Mouse (Mus musculus): ENCODE data around the gene B4galnt4. TPM values are rescaled to one million over a fixed set of nuclear protein-coding genes. Genes with fewer than 3 reads are reported as not detected.
"Not testable (repeated sequence)": the region's sequence is repeated elsewhere in the genome, so short reads cannot be mapped to it uniquely, and the experiment has no call there.

The B4galnt4 gene
- 18.8 and 19.5 TPM in 2 replicates for polyA plus RNA-seq (2014; fragmentation: Nextera tagmentation; extraction: Ambion mirVana)

GRCm38 (mm10) chr7:141060426-141061242 is at the start of gene B4galnt4:
Gene B4galnt4, plus strand, starts transcription at chr7:141061104.
- H3K4me3 ChIP-seq (ENCODE audit: low read depth, low read length): peak within 1 kb of the TSS; percentile 89
- peak within 1 kb of the TSS; percentile 98 for H3K9ac ChIP-seq (ENCODE audit: low read length)
- H3K27me3 ChIP-seq (ENCODE audit: control insufficient read depth, insufficient read depth, low read length): no peaks in the 10 kb centered on the region
- peak within 1 kb of the TSS; percentile 54 for H3K27ac ChIP-seq (ENCODE audit: low read depth, low read length)
- peak; percentile 98 for ATAC-seq (ENCODE audit: low FRiP score)
- peak; percentile 97 for DNase-seq (ENCODE audit: low spot score, missing footprints)
- 1% methylated on average over 71 of the region's 72 CpGs for WGBS
- peaks cover 11% of the 10 kb centered on the region for H3K4me1 ChIP-seq (ENCODE audit: control insufficient read depth, insufficient read depth, low read length)
- no peaks in the 10 kb centered on the region for H3K9me3 ChIP-seq (ENCODE audit: control insufficient read depth, low read length)
- peak within 1 kb of the TSS; percentile 93 for H3K4me2 ChIP-seq
- H3K36me3 ChIP-seq (ENCODE audit: control insufficient read depth, insufficient read depth, low read length): peaks cover 13% of the 10 kb centered on the region; the same call in 1 of the 2 replicates

- Histone ChIP-seq H3K4me3 (ENCODE audit: low read depth, low read length) (no peak overlapping the region), H3K4me1 (ENCODE audit: control insufficient read depth, insufficient read depth, low read length) (peaks cover 3% of the 10 kb centered on the region; the same call in 1 of the 2 replicates), H3K4me2 (no peak overlapping the region), H3K27me3 (ENCODE audit: control insufficient read depth, insufficient read depth, low read length) (no peaks in the 10 kb centered on the region; the same call in 1 of the 2 replicates), H3K9ac (ENCODE audit: low read length) (no peak overlapping the region), H3K27ac (ENCODE audit: low read depth, low read length) (no peak overlapping the region), H3K9me3 (ENCODE audit: control insufficient read depth, low read length) (no peaks in the 10 kb centered on the region), H3K36me3 (ENCODE audit: control insufficient read depth, insufficient read depth, low read length) (no peaks in the 10 kb centered on the region; the same call in 1 of the 2 replicates)
- ATAC-seq (ENCODE audit: low FRiP score) (no peak), DNase-seq (ENCODE audit: low spot score, missing footprints) (no peak)
- 89% methylated on average over 7 of the region's 7 CpGs for WGBS
Measured at GRCm38 (mm10) chr7:141011238-141011770, 49.6 kb upstream of the B4galnt4 start.

- 90% methylated on average over 10 of the region's 10 CpGs for WGBS
- Histone ChIP-seq H3K4me3 (ENCODE audit: low read depth, low read length) (no peak overlapping the region), H3K36me3 (ENCODE audit: control insufficient read depth, insufficient read depth, low read length) (no peaks in the 10 kb centered on the region; the same call in 1 of the 2 replicates), H3K4me1 (ENCODE audit: control insufficient read depth, insufficient read depth, low read length) (no peaks in the 10 kb centered on the region), H3K9ac (ENCODE audit: low read length) (no peak overlapping the region), H3K4me2 (no peak overlapping the region), H3K9me3 (ENCODE audit: control insufficient read depth, low read length) (no peaks in the 10 kb centered on the region), H3K27me3 (ENCODE audit: control insufficient read depth, insufficient read depth, low read length) (no peaks in the 10 kb centered on the region), H3K27ac (ENCODE audit: low read depth, low read length) (no peak overlapping the region)
- DNase-seq (ENCODE audit: low spot score, missing footprints): no peak
- no peak for ATAC-seq (ENCODE audit: low FRiP score)
Measured at GRCm38 (mm10) chr7:141016707-141017697, 43.9 kb upstream of the B4galnt4 start.

- 90% methylated on average over 1 of the region's 1 CpGs for WGBS
- not testable (repeated sequence) for H3K36me3 ChIP-seq (ENCODE audit: control insufficient read depth, insufficient read depth, low read length); H3K9me3 ChIP-seq (ENCODE audit: control insufficient read depth, low read length); H3K9ac ChIP-seq (ENCODE audit: low read length); ATAC-seq (ENCODE audit: low FRiP score); H3K4me3 ChIP-seq (ENCODE audit: low read depth, low read length); DNase-seq (ENCODE audit: low spot score, missing footprints); H3K4me1 ChIP-seq (ENCODE audit: control insufficient read depth, insufficient read depth, low read length); H3K4me2 ChIP-seq; H3K27me3 ChIP-seq (ENCODE audit: control insufficient read depth, insufficient read depth, low read length); H3K27ac ChIP-seq (ENCODE audit: low read depth, low read length)
Measured at GRCm38 (mm10) chr7:141017824-141018223, 43.1 kb upstream of the B4galnt4 start, which contains the start of gene Ifitm6. Gene Ifitm6, minus strand, starts transcription at chr7:141017924.

GRCm38 (mm10) chr7:141019028-141019427 is 41.9 kb upstream of the B4galnt4 start:
- Histone ChIP-seq H3K4me3 (ENCODE audit: low read depth, low read length) (no peak overlapping the region), H3K4me2 (no peak overlapping the region), H3K4me1 (ENCODE audit: control insufficient read depth, insufficient read depth, low read length) (no peaks in the 10 kb centered on the region), H3K27me3 (ENCODE audit: control insufficient read depth, insufficient read depth, low read length) (no peaks in the 10 kb centered on the region), H3K27ac (ENCODE audit: low read depth, low read length) (no peak overlapping the region), H3K36me3 (ENCODE audit: control insufficient read depth, insufficient read depth, low read length) (no peaks in the 10 kb centered on the region), H3K9ac (ENCODE audit: low read length) (no peak overlapping the region), H3K9me3 (ENCODE audit: control insufficient read depth, low read length) (no peaks in the 10 kb centered on the region)
- DNase-seq (ENCODE audit: low spot score, missing footprints) (no peak), ATAC-seq (ENCODE audit: low FRiP score) (no peak)
- 94% methylated on average over 5 of the region's 5 CpGs for WGBS

GRCm38 (mm10) chr7:141021489-141022449 is 39.1 kb upstream of the B4galnt4 start:
- Histone ChIP-seq H3K4me2 (no peak overlapping the region), H3K4me3 (ENCODE audit: low read depth, low read length) (no peak overlapping the region), H3K4me1 (ENCODE audit: control insufficient read depth, insufficient read depth, low read length) (peaks cover 12% of the 10 kb centered on the region), H3K9me3 (ENCODE audit: control insufficient read depth, low read length) (no peaks in the 10 kb centered on the region), H3K27me3 (ENCODE audit: control insufficient read depth, insufficient read depth, low read length) (no peaks in the 10 kb centered on the region), H3K36me3 (ENCODE audit: control insufficient read depth, insufficient read depth, low read length) (no peaks in the 10 kb centered on the region), H3K27ac (ENCODE audit: low read depth, low read length) (no peak overlapping the region), H3K9ac (ENCODE audit: low read length) (no peak overlapping the region)
- no peak for DNase-seq (ENCODE audit: low spot score, missing footprints)
- ATAC-seq (ENCODE audit: low FRiP score): no peak
- 86% methylated on average over 14 of the region's 14 CpGs for WGBS

- WGBS: 23% methylated on average over 6 of the region's 6 CpGs
- peak; percentile 93 for ATAC-seq (ENCODE audit: low FRiP score)
- H3K4me1 ChIP-seq (ENCODE audit: control insufficient read depth, insufficient read depth, low read length): peaks cover 12% of the 10 kb centered on the region
- H3K4me2 ChIP-seq: peak overlapping the region; percentile 14; the same call in 1 of the 2 replicates
- peak; percentile 91 for DNase-seq (ENCODE audit: low spot score, missing footprints)
- H3K9me3 ChIP-seq (ENCODE audit: control insufficient read depth, low read length): no peaks in the 10 kb centered on the region
- peak overlapping the region; percentile 51 for H3K9ac ChIP-seq (ENCODE audit: low read length)
- peak overlapping the region; percentile 81 for H3K27ac ChIP-seq (ENCODE audit: low read depth, low read length)
- no peaks in the 10 kb centered on the region for H3K27me3 ChIP-seq (ENCODE audit: control insufficient read depth, insufficient read depth, low read length)
- H3K36me3 ChIP-seq (ENCODE audit: control insufficient read depth, insufficient read depth, low read length): no peaks in the 10 kb centered on the region
- no peak overlapping the region for H3K4me3 ChIP-seq (ENCODE audit: low read depth, low read length)
Measured at GRCm38 (mm10) chr7:141024865-141025838, 35.8 kb upstream of the B4galnt4 start.
